Mouse (Mus musculus): Measurements from ENCODE around the gene Shcbp1l. TPM values are rescaled to one million over a fixed set of nuclear protein-coding genes. Genes with fewer than 3 reads are reported as not detected.
"Not testable (repeated sequence)": the region's sequence is repeated elsewhere in the genome, so short reads cannot be mapped to it uniquely, and the experiment has no call there.

The Shcbp1l gene
- 0.13 and 2.4 TPM in 2 replicates for total RNA-seq (2015)
- total RNA-seq (2017), result 0.08 and 0.51 TPM in 2 replicates

- ATAC-seq (ENCODE audit: poor library complexity, severe bottlenecking), result peak; percentile 84
These were observed at the start of gene Shcbp1l for GRCm38 (mm10) chr1:153424770-153425584. Shcbp1l (plus strand) TSS chr1:153425162.

- ATAC-seq (ENCODE audit: poor library complexity, severe bottlenecking), result no peak
These were observed 48.5 kb upstream of the Shcbp1l start for GRCm38 (mm10) chr1:153376446-153376845.

GRCm38 (mm10) chr1:153378587-153378986, 46.4 kb upstream of the Shcbp1l start:
- ATAC-seq (ENCODE audit: poor library complexity, severe bottlenecking), result no peak

- no peak for ATAC-seq (ENCODE audit: poor library complexity, severe bottlenecking)
These were observed 45.1 kb upstream of the Shcbp1l start for GRCm38 (mm10) chr1:153379832-153380231.

GRCm38 (mm10) chr1:153380746-153381282, 44.1 kb upstream of the Shcbp1l start:
- no peak for ATAC-seq (ENCODE audit: poor library complexity, severe bottlenecking)

GRCm38 (mm10) chr1:153385081-153385480, 39.9 kb upstream of the Shcbp1l start:
- no peak for ATAC-seq (ENCODE audit: poor library complexity, severe bottlenecking)

- ATAC-seq (ENCODE audit: poor library complexity, severe bottlenecking), result not testable (repeated sequence)
These were observed 39.3 kb upstream of the Shcbp1l start for GRCm38 (mm10) chr1:153385661-153386060.

- peak; percentile 98 for ATAC-seq (ENCODE audit: poor library complexity, severe bottlenecking)
These were observed 38.5 kb upstream of the Shcbp1l start for GRCm38 (mm10) chr1:153386271-153387069.

GRCm38 (mm10) chr1:153395706-153396105, 29.3 kb upstream of the Shcbp1l start:
- not testable (repeated sequence) for ATAC-seq (ENCODE audit: poor library complexity, severe bottlenecking)

GRCm38 (mm10) chr1:153401765-153402164, 23.2 kb upstream of the Shcbp1l start:
- peak; percentile 98 for ATAC-seq (ENCODE audit: poor library complexity, severe bottlenecking)

GRCm38 (mm10) chr1:153407641-153408040, 17.3 kb upstream of the Shcbp1l start:
- ATAC-seq (ENCODE audit: poor library complexity, severe bottlenecking), result not testable (repeated sequence)

- not testable (repeated sequence) for ATAC-seq (ENCODE audit: poor library complexity, severe bottlenecking)
These were observed 16.7 kb upstream of the Shcbp1l start for GRCm38 (mm10) chr1:153408296-153408695.

- peak; percentile 61 for ATAC-seq (ENCODE audit: poor library complexity, severe bottlenecking)
These were observed 14.0 kb upstream of the Shcbp1l start for GRCm38 (mm10) chr1:153410915-153411314.

- no peak for ATAC-seq (ENCODE audit: poor library complexity, severe bottlenecking)
These were observed 13.2 kb upstream of the Shcbp1l start for GRCm38 (mm10) chr1:153411723-153412122.

- ATAC-seq (ENCODE audit: poor library complexity, severe bottlenecking), result not testable (repeated sequence)
These were observed 12.1 kb upstream of the Shcbp1l start for GRCm38 (mm10) chr1:153412663-153413396.

GRCm38 (mm10) chr1:153413397-153414020, 11.5 kb upstream of the Shcbp1l start:
- not testable (repeated sequence) for ATAC-seq (ENCODE audit: poor library complexity, severe bottlenecking)

GRCm38 (mm10) chr1:153414114-153414723, 10.7 kb upstream of the Shcbp1l start:
- ATAC-seq (ENCODE audit: poor library complexity, severe bottlenecking), result peak; percentile 78

GRCm38 (mm10) chr1:153414962-153415361, 10.0 kb upstream of the Shcbp1l start:
- ATAC-seq (ENCODE audit: poor library complexity, severe bottlenecking), result peak; percentile 75

GRCm38 (mm10) chr1:153415742-153416141, 9.2 kb upstream of the Shcbp1l start:
- peak; percentile 59 for ATAC-seq (ENCODE audit: poor library complexity, severe bottlenecking)
